Mouse (Mus musculus): ENCODE measurements at regions not wholly inside any gene's neighbourhood (a gene's known extent, or its start where the extent isn't known, plus 50 kb on each side); places are given as distances from the start of the nearest gene placed in this dataset.

GRCm38 (mm10) chr12:70742836-70743235, 82.5 kb upstream of the Frmd6 start:
- TF ChIP-seq CTCF (IDR thresholded peaks at IDR 0.05), result no peak
- no peak for TF ChIP-seq EP300 (IDR thresholded peaks at IDR 0.05)
